Mouse (Mus musculus): ENCODE data around the gene C530008M17Rik.

The C530008M17Rik gene

GRCm38 (mm10) chr5:76656212-76656611, at the start of gene C530008M17Rik:
TSS of gene C530008M17Rik (plus strand) at chr5:76656512.
- DNase-seq (ENCODE audit: extremely low read depth, insufficient read length, low spot score): no peak

GRCm38 (mm10) chr5:76609702-76610370, 46.5 kb upstream of the C530008M17Rik start:
- DNase-seq (ENCODE audit: extremely low read depth, insufficient read length, low spot score): no peak

GRCm38 (mm10) chr5:76612867-76613499, 43.3 kb upstream of the C530008M17Rik start:
- DNase-seq (ENCODE audit: extremely low read depth, insufficient read length, low spot score): no peak

GRCm38 (mm10) chr5:76615276-76615675, 41.0 kb upstream of the C530008M17Rik start:
- DNase-seq (ENCODE audit: extremely low read depth, insufficient read length, low spot score): no peak

GRCm38 (mm10) chr5:76616196-76616747, 40.0 kb upstream of the C530008M17Rik start:
- DNase-seq (ENCODE audit: extremely low read depth, insufficient read length, low spot score): no peak

- DNase-seq (ENCODE audit: extremely low read depth, insufficient read length, low spot score): no peak
These were observed 37.6 kb upstream of the C530008M17Rik start for GRCm38 (mm10) chr5:76618750-76619149.

GRCm38 (mm10) chr5:76623759-76624158, 32.6 kb upstream of the C530008M17Rik start:
- no peak for DNase-seq (ENCODE audit: extremely low read depth, insufficient read length, low spot score)

GRCm38 (mm10) chr5:76627770-76628169, 28.5 kb upstream of the C530008M17Rik start:
- DNase-seq (ENCODE audit: extremely low read depth, insufficient read length, low spot score): no peak

GRCm38 (mm10) chr5:76634012-76634411, 22.3 kb upstream of the C530008M17Rik start:
- DNase-seq (ENCODE audit: extremely low read depth, insufficient read length, low spot score): no peak

GRCm38 (mm10) chr5:76635592-76635991, 20.7 kb upstream of the C530008M17Rik start:
- no peak for DNase-seq (ENCODE audit: extremely low read depth, insufficient read length, low spot score)

- DNase-seq (ENCODE audit: extremely low read depth, insufficient read length, low spot score): no peak
These were observed 14.2 kb upstream of the C530008M17Rik start for GRCm38 (mm10) chr5:76642076-76642475.

GRCm38 (mm10) chr5:76644234-76644633, 12.1 kb upstream of the C530008M17Rik start:
- DNase-seq (ENCODE audit: extremely low read depth, insufficient read length, low spot score): no peak

GRCm38 (mm10) chr5:76645091-76645868, 11.0 kb upstream of the C530008M17Rik start:
- DNase-seq (ENCODE audit: extremely low read depth, insufficient read length, low spot score): no peak

- no peak for DNase-seq (ENCODE audit: extremely low read depth, insufficient read length, low spot score)
These were observed 6.4 kb upstream of the C530008M17Rik start for GRCm38 (mm10) chr5:76649897-76650296.

GRCm38 (mm10) chr5:76651151-76651725, 5.1 kb upstream of the C530008M17Rik start:
- no peak for DNase-seq (ENCODE audit: extremely low read depth, insufficient read length, low spot score)

- no peak for DNase-seq (ENCODE audit: extremely low read depth, insufficient read length, low spot score)
These were observed 1.2 kb downstream of the C530008M17Rik start for GRCm38 (mm10) chr5:76657245-76658083.

- DNase-seq (ENCODE audit: extremely low read depth, insufficient read length, low spot score): no peak
These were observed 2.0 kb downstream of the C530008M17Rik start for GRCm38 (mm10) chr5:76658084-76658934.

GRCm38 (mm10) chr5:76659958-76660635, 3.8 kb downstream of the C530008M17Rik start:
- DNase-seq (ENCODE audit: extremely low read depth, insufficient read length, low spot score): no peak

GRCm38 (mm10) chr5:76661310-76661709, 5.0 kb downstream of the C530008M17Rik start:
- DNase-seq (ENCODE audit: extremely low read depth, insufficient read length, low spot score): no peak
